Mouse (Mus musculus): ENCODE results near the gene Tmem115. TPM values are rescaled to one million over a fixed set of nuclear protein-coding genes. Genes with fewer than 3 reads are reported as not detected.

The Tmem115 gene
- polyA plus RNA-seq, 1 experiment: 63.5 TPM

DNA sequence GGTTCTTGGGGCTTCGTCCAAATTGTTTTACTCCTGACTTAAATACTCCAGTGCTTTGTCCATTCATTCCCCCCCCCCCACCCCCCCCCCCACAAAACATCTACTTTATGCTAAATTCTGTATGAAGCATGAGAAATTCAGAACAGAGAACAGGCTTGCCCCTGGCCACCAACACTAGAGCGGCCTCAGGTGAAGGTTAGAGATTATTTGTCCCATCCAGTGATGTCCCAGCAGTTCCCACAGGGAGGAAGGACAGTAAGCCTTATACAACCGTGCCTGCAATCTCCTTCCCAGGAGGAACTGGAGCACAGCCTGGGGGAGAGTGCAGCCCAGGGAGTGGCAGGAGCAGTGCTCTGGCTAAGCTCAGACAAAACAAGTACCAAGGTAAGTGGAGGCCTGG lies 44.8 kb downstream of the Tmem115 start, which contains the start of gene Naa80:
Gene Naa80 (plus strand): TSS at position 301 of the 400 bp plus-strand sequence.
- WGBS: 78% methylated on average over 3 of the region's 3 CpGs
- Histone ChIP-seq H3K27ac (ENCODE audit: insufficient read depth, low read depth, low read length) (no peak within 1 kb of the TSS), H3K4me1 (ENCODE audit: control insufficient read depth, insufficient read depth, insufficient read length, low read length) (peaks cover 28% of the 10 kb centered on the region; the same call in 1 of the 2 replicates), H3K4me3 (ENCODE audit: low read depth, low read length) (no peak within 1 kb of the TSS), H3K36me3 (ENCODE audit: control insufficient read depth, insufficient read depth, low read length) (0 out of 2 replicates have a peak, but pooled peaks cover 4% of the 10 kb centered on the region), H3K27me3 (ENCODE audit: control insufficient read depth, insufficient read depth, low read length) (no peaks in the 10 kb centered on the region)
- TF ChIP-seq CTCF (IDR thresholded peaks at IDR 0.05; ENCODE audit: extremely low read depth, insufficient read length, insufficient replicate concordance, low read depth, low read length) (no peak), POLR2A (IDR thresholded peaks at IDR 0.05; ENCODE audit: low read depth, low read length) (no peak)

DNA sequence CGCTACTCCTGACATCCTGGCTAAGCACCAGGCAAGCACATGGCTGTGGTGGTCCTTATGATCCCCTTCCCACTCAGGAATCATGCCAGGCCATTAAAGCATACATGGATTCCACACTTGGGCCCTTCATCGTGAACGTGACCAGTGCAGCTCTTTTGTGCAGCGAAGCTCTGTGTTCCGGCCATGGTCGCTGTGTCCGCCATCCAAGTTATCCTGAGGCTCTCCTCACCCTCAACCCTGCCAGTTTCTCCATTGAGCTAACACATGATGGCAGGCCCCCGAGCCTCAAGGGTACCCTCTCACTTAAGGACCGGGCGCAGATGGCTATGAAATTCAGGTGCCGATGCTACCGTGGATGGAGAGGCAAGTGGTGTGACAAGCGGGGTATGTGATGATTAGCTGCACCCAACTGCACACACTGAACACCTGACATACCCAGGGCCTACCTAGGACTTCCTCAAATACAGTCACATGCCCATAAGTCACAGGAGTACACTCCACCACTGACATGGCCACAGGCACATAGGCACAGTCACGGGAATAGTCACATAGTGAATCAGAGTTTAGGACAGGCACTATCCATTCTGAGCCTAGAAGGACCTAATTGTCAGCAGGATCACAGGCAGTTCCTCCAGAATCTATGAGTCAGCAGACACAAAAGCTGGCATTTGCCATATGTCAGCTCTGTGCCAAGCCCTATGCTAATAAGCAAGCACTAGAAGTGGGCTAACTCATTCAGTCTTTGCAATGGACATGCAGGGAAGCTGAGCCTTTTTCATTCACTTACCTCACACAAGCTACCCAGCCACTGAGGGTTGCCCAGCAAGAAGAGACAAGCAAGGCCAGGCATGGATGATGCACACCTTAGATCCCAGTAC lies 45.5 kb downstream of the Tmem115 start:
- Histone ChIP-seq H3K36me3 (ENCODE audit: control insufficient read depth, insufficient read depth, low read length) (0 out of 2 replicates have a peak, but pooled peaks cover 4% of the 10 kb centered on the region), H3K27ac (ENCODE audit: insufficient read depth, low read depth, low read length) (no peak overlapping the region), H3K4me3 (ENCODE audit: low read depth, low read length) (no peak overlapping the region), H3K27me3 (ENCODE audit: control insufficient read depth, insufficient read depth, low read length) (no peaks in the 10 kb centered on the region), H3K4me1 (ENCODE audit: control insufficient read depth, insufficient read depth, insufficient read length, low read length) (peaks cover 28% of the 10 kb centered on the region; the same call in 1 of the 2 replicates)
- TF ChIP-seq POLR2A (IDR thresholded peaks at IDR 0.05; ENCODE audit: low read depth, low read length) (no peak), CTCF (IDR thresholded peaks at IDR 0.05; ENCODE audit: extremely low read depth, insufficient read length, insufficient replicate concordance, low read depth, low read length) (no peak)
- 96% methylated on average over 14 of the region's 14 CpGs for WGBS

DNA sequence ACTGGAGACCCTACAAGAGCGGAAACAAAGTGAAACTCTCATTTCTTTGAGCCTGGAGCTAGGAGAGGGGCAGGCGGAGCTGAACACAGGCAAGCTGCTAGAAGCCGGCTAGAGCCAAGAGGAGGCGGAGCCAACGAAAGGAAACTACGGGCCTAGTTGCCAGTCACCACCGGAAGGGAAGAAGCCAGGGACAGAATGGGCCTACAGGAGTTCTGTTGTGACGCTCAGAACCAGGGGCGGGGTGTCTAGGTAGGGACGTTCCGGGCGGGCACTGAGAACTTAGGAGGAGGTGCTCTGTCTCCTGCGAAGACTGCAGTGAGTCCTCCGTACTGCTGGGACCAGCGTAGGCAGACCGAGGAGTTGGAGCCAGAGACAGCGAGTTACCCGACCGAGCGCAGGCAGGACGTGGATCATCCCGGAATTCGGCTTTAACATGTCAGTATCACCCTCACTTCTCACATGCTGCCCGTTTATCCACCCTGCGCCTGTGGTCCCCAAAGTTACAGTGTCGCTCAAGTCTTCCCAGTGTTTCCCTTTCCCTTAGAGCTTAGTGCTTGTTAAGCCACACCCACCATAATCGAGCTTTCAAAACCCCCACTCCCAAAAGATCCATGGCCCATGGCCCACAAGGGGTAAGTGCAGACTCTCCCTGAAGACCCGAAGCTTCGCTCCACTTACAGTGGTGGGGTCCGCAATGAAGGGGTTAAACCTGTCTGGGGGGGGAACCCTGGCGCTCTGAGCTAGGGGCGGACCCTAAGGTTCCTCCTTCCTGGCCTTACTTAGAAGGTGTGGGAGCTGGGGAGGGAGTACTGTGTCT lies 47.0 kb downstream of the Tmem115 start, which contains the start of gene Hyal3:
Gene Hyal3 (plus strand): TSS at position 318 of the 817 bp plus-strand sequence.
- TF ChIP-seq CTCF (IDR thresholded peaks at IDR 0.05; ENCODE audit: extremely low read depth, insufficient read length, insufficient replicate concordance, low read depth, low read length): no peak
- TF ChIP-seq POLR2A (IDR thresholded peaks at IDR 0.05; ENCODE audit: low read depth, low read length): peak; percentile 93; the same call in 1 of the 2 replicates
- H3K4me3 ChIP-seq (ENCODE audit: low read depth, low read length): peak within 1 kb of the TSS; percentile 71
- H3K4me1 ChIP-seq (ENCODE audit: control insufficient read depth, insufficient read depth, insufficient read length, low read length): peaks cover 23% of the 10 kb centered on the region; the same call in 1 of the 2 replicates
- 0 out of 2 replicates have a peak, but pooled peaks cover 4% of the 10 kb centered on the region for H3K36me3 ChIP-seq (ENCODE audit: control insufficient read depth, insufficient read depth, low read length)
- under 1% methylated on average over 32 of the region's 32 CpGs for WGBS
- peak within 1 kb of the TSS; percentile 91 for H3K27ac ChIP-seq (ENCODE audit: insufficient read depth, low read depth, low read length)
- H3K27me3 ChIP-seq (ENCODE audit: control insufficient read depth, insufficient read depth, low read length): no peaks in the 10 kb centered on the region

DNA sequence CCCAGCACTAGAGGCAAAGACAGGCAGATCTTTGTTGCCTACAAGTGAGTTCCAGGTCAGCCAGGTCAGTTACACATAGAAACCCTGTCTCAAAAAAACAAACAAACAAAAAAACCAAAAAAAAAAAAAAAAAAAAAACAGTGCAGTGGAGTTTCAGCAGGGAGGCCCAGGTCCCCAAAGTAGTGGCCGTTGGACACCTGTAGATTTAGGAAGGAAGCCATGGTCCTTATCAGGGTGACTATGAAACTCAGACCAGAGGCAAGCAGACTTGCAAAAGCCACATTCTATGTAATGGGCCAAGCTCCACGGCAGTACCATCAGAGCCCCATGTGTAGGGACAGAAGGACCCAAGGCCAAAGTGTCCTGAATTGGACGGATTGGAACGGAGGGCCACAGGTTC lies 47.8 kb downstream of the Tmem115 start:
- Histone ChIP-seq H3K4me1 (ENCODE audit: control insufficient read depth, insufficient read depth, insufficient read length, low read length) (peaks cover 15% of the 10 kb centered on the region; the same call in 1 of the 2 replicates), H3K36me3 (ENCODE audit: control insufficient read depth, insufficient read depth, low read length) (0 out of 2 replicates have a peak, but pooled peaks cover 4% of the 10 kb centered on the region), H3K27me3 (ENCODE audit: control insufficient read depth, insufficient read depth, low read length) (no peaks in the 10 kb centered on the region), H3K4me3 (ENCODE audit: low read depth, low read length) (no peak overlapping the region), H3K27ac (ENCODE audit: insufficient read depth, low read depth, low read length) (peak overlapping the region; percentile 91; the same call in 1 of the 2 replicates)
- TF ChIP-seq POLR2A (IDR thresholded peaks at IDR 0.05; ENCODE audit: low read depth, low read length) (no peak), CTCF (IDR thresholded peaks at IDR 0.05; ENCODE audit: extremely low read depth, insufficient read length, insufficient replicate concordance, low read depth, low read length) (no peak)
- 46% methylated on average over 4 of the region's 4 CpGs for WGBS

DNA sequence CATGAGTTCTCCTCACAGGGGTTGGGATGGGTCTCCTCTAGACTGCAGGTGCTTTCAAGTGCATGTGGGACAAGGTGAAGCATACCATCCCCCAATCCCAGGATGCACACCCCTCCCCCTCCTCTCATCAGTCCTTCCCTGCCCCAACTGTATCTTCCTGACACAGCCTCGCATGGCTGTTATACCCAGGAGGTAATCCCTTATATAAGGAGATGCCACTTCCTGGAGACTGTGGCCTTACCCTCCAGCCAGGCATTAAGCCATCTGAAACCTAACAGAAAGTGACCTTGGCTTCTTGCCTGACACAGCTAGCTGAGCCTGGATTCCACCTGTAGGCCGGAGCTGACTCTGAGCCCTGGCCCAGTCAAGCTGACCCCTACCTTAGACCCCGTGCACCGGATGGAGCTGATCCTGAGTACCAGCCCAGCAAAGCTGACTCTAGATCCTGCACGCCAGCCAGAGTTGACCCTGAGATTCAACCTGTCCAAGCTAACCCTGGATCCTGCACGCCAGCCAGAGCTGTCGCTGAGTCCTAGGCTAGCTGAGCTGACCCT lies 48.8 kb downstream of the Tmem115 start:
- H3K36me3 ChIP-seq (ENCODE audit: control insufficient read depth, insufficient read depth, low read length): 0 out of 2 replicates have a peak, but pooled peaks cover 4% of the 10 kb centered on the region
- TF ChIP-seq POLR2A (IDR thresholded peaks at IDR 0.05; ENCODE audit: low read depth, low read length): no peak
- TF ChIP-seq CTCF (IDR thresholded peaks at IDR 0.05; ENCODE audit: extremely low read depth, insufficient read length, insufficient replicate concordance, low read depth, low read length): no peak
- WGBS: 79% methylated on average over 7 of the region's 7 CpGs
- H3K27me3 ChIP-seq (ENCODE audit: control insufficient read depth, insufficient read depth, low read length): no peaks in the 10 kb centered on the region
- H3K27ac ChIP-seq (ENCODE audit: insufficient read depth, low read depth, low read length): no peak overlapping the region
- H3K4me1 ChIP-seq (ENCODE audit: control insufficient read depth, insufficient read depth, insufficient read length, low read length): peaks cover 7% of the 10 kb centered on the region; the same call in 1 of the 2 replicates
- H3K4me3 ChIP-seq (ENCODE audit: low read depth, low read length): no peak overlapping the region

DNA sequence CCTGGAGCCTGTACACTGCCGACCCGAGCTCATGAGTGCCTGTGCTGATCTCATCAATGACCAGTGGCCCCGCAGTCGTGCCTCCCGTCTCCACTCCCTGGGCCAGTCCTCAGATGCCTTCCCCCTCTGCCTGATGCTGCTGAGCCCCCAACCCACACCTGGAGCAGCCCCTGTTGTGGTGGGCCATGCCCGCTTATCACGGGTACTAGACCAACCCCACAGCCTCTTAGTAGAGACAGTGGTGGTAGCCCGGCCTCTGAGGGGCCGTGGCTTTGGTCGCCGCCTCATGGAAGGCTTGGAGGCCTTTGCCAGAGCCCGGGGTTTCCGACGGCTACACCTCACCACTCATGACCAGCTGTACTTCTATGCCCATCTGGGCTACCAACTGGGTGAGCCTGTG lies 49.4 kb downstream of the Tmem115 start:
- no peak overlapping the region for H3K4me3 ChIP-seq (ENCODE audit: low read depth, low read length)
- no peak overlapping the region for H3K27ac ChIP-seq (ENCODE audit: insufficient read depth, low read depth, low read length)
- TF ChIP-seq POLR2A (IDR thresholded peaks at IDR 0.05; ENCODE audit: low read depth, low read length): no peak
- no peak for TF ChIP-seq CTCF (IDR thresholded peaks at IDR 0.05; ENCODE audit: extremely low read depth, insufficient read length, insufficient replicate concordance, low read depth, low read length)
- 0 out of 2 replicates have a peak, but pooled peaks cover 4% of the 10 kb centered on the region for H3K36me3 ChIP-seq (ENCODE audit: control insufficient read depth, insufficient read depth, low read length)
- H3K27me3 ChIP-seq (ENCODE audit: control insufficient read depth, insufficient read depth, low read length): no peaks in the 10 kb centered on the region
- 92% methylated on average over 14 of the region's 14 CpGs for WGBS
- H3K4me1 ChIP-seq (ENCODE audit: control insufficient read depth, insufficient read depth, insufficient read length, low read length): peaks cover 10% of the 10 kb centered on the region; the same call in 1 of the 2 replicates
